Mouse (Mus musculus): ENCODE results near the gene Serpinb3a.

DNA sequence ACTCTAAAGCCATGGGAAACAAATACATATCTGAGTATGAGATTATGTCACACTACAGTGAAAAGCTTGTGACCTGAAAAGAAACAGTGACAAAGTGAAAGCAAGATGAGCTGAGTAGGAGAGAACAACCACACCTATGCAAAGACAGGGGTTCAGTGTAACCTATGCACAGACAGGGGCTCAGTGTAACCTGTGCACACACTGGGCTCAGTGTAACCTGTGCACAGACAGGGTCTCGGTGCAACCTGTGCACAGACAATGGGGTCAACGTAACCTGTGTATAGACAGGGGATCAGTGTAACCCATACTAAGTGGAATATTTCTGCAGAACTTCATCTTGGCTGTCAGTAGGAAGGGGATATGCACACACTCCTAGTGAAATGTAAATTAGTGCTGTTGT is 46.3 kb upstream of the Serpinb3a start:
- no peak for TF ChIP-seq CTCF (IDR thresholded peaks at IDR 0.05; ENCODE audit: low read depth)
- TF ChIP-seq EP300 (optimal IDR thresholded peaks at IDR 0.05) = no peak
